Mouse (Mus musculus) brain, embryonic 14.5 days (tissue): ENCODE measurements around the gene Slco3a1. TPM values are rescaled to one million over a fixed set of nuclear protein-coding genes. Genes with fewer than 3 reads are reported as not detected.

Source experiments
- DNase-seq: peaks from one replicate; pipeline ENCODE4 v3.0.0-alpha.2; 2011; ENCODE audit warnings: low read depth
- CTCF ChIP-seq: fragments of 200-500 bp; IDR thresholded peaks from 2 replicates; pipeline ENCODE4 v1.5.1; 2012; ENCODE audit warnings: inconsistent platforms, mild to moderate bottlenecking, moderate library complexity, borderline replicate concordance; ENCODE audit not compliant: insufficient read depth, insufficient read length; ENCODE audit errors: extremely low read depth
- POLR2A ChIP-seq: fragments of 200-500 bp; IDR thresholded peaks from 2 replicates; pipeline ENCODE4 v1.6.1; 2012; ENCODE audit warnings: mild to moderate bottlenecking, inconsistent platforms, borderline replicate concordance; ENCODE audit not compliant: poor library complexity, insufficient read depth, insufficient read length, severe bottlenecking; ENCODE audit errors: extremely low read depth
- polyA plus RNA-seq: library from polyadenylated mRNA; depleted of rRNA; stranded (reverse); fragments of >200 nt; gene quantifications from 2 replicates; pipeline ENCODE4 v1.2.3, GENCODE M21; 2012

The Slco3a1 gene
- polyA plus RNA-seq, 1 experiment = 21.6 TPM

DNA sequence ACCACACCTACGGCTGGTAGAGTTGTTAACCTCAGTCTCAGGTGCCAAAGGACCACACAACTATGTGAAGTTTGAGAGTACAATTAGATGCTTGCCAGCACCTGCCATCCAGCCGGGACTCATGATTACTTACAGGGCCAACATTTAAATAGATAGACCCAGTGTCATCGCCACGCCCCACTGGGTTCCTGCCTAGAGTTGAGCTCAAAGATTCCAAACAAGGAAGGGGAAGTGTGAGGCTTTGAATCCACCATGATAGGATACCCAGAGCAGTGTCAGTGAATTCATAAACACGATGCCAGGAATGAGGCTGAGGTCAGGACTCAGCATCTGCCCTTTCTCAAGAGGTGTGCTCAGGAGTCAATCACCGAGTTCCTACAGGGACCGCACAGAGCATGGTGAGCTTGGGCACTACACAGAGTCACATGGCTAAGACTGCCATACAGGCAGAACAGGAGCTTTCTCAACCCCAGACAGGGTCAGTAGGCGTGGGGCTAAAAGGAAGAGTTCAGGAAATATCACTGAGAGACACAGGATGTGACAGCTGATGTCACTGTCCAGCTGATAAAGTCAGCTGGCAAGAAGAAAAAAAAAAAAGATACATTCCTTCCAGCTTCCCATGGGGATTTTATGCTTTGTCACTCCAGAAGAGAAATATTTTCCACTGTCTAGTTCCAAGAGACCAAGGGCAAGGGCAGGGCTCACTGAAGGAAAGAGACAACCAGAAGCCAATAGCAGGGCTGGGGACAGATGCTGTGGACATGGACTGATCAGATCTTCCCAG lies 30.2 kb downstream of the Slco3a1 start:
- no peak for TF ChIP-seq POLR2A
- no peak for TF ChIP-seq CTCF
- DNase-seq = no peak

DNA sequence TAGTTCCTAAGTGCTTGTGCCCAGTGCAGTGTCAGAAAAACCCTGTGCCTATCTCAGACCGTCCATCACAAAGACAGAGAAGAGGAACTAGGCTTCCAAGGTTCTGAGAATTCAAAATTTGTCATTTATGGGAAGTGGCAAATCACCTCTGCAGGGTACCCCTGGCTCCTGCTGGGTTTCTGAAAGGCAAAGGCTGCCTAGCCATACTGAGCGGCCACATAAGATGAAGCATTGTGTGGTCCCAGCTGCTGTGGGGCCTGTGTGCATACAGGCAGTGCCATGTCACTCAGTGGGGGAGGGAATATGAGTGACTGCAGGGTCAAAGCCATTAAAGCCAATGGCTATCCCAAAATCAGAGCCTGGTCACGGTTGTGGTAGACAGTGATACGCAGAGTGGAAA lies 31.5 kb downstream of the Slco3a1 start:
- TF ChIP-seq POLR2A (no peak), CTCF (no peak)
- DNase-seq = no peak

DNA sequence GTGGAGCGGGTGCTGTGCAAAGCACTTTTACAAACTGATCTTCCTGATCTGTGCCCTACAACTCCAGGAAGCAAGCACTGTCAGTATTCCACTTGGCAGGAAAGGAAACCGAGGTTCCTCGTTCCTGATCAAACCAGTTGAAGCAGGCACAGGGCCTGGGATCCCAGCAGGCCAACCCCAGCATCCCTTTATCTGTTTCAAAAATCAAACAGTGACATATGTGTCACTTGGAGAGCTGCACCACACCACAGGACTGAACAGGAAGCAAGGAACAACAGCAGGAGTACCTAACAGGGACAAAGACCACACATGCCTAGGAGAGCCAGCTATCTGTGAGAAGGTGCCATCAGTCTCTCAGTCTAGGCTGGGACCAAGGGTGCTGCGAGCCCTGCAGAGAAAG lies 32.3 kb downstream of the Slco3a1 start:
- TF ChIP-seq POLR2A (no peak), CTCF (no peak)
- DNase-seq = no peak

DNA sequence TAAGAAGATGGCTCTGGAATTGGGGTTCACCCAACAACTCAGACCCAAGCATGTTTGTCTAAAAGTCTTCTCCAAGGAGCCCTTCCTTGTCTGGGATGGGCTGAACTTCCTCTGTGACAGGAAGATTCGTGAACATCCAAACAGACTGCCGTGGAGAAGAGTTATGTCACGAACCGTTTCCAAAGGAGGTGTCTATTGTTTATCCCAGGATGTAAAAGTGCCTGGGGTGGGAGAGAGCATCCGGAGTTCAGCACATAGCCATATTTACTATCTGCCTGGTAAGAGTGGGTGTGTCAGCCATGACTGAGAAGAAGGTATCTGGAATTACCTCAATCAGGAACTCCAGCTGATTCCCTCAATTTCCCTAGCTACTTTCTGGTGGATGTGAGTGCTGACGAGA lies 35.2 kb downstream of the Slco3a1 start:
- DNase-seq = no peak
- no peak for TF ChIP-seq CTCF
- TF ChIP-seq POLR2A = no peak

DNA sequence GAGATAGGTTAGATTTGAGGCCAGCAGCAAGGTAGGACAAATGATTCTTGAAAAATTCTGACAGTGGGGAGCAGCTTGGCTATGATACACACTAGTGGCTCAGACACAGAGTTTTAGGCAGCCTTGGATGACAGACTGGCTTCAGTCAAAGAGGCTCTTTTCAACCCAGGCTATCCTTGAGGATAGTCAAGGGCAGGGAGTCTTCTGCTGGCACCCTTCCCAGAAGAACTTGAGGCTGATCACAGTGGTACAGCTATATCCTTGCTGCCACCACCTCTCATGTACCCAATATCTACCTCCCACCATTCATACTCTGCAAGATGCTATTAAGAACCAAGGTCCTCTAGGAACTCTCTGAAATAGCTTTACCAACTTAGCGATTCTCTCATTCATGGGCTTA lies 35.8 kb downstream of the Slco3a1 start:
- DNase-seq = no peak
- TF ChIP-seq POLR2A (no peak), CTCF (no peak)

DNA sequence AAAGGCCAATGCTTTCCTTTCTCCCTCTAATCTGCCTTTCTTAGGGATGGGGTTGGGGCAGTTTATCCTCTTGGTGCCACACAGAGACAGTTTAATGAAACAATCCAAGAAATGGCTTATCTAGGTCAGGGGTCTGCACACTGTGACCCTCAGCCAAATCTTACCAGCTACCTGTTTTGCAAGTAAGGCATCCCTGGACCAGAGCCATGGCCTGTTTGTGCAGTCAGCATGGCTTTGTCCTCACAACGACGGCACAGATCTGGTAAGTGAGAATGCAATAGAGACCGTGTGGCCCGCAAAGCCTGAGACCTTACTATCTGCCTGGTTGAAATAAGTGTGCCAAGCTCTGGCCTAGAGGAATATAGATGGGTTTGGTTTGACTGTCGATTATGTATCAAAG lies 36.3 kb downstream of the Slco3a1 start:
- no peak for DNase-seq
- TF ChIP-seq CTCF (no peak), POLR2A (no peak)

DNA sequence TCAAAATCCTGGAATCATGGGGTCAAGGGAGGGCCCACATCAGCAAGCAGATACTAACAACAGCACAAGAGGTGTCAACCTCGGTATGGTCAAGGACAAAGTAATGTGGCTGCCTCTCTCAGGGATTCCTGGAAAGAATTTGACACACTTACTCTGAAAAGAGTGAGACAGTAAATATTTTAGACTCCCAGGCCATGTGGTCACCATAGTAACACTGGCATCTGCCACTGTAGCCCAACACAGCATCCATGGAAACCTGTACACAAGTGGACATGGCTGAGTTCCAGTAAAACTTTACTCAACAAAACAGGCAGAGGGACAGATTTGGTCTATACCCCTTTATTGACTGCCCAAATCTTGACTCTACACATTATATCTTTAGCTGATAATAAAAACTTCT lies 43.9 kb downstream of the Slco3a1 start:
- peak; percentile 67 for DNase-seq
- no peak for TF ChIP-seq POLR2A
- TF ChIP-seq CTCF = no peak

DNA sequence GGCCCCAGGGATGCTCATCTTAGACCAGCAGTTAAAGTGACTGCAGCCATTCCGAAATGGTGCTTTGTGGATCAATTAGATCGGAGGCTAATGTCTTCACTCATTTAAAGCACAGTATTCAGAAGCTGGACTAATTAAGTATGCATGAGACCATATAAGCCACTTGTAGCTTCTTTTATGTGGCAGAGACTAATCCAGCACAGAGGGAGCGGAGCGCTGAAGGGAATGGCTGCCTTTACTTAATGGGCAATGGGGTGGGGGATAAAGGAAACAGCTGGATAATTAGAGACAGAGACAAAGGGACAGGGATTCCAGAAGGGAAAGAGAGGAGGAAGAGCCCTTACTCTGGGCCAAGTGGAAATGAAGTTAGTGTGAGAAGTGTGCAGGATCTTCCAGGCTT lies 46.4 kb downstream of the Slco3a1 start:
- peak; percentile 66 for DNase-seq

DNA sequence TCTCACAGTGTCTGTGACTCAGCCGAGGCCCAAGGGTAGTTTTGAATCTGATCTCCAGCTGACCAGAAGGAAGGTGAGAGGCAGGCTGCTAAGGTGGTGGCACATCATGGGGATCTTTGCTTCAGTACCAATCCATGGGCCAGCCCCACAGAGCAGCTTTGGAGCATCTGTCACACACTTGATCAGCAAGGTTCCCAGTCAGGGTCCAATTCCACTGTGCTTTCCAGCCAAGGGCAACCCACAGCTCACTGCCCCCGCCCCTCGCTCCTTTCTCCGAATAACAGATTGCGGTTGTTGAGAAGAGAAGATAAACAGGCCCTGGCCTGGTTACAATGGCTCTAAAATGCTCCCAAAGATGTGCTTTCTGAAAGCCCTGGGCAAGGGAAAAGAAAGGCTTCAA lies 47.7 kb downstream of the Slco3a1 start:
- DNase-seq = no peak
- no peak for TF ChIP-seq CTCF
- TF ChIP-seq POLR2A = no peak

More for the DNA sequence above, 46.4 kb downstream of the Slco3a1 start:
- no peak for TF ChIP-seq CTCF
- TF ChIP-seq POLR2A = no peak

DNA sequence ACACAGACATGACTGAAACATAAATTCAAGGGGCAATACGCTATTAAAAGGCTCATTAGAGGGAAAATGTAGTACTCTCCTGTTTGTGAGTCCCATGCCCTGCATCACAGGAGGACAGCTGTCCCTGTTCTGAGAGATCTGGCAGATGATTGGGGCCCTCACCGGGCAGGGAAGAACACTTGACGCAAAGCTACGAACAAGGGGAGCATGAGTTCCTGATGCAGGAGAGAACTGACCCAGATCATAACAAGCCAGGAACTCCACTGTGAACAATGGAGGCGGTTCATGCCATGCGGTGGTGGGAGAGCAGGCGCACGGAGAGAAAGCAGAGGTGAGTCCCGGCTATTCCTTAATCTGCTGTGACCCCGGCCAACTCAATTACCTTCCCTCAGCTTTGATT lies 48.9 kb downstream of the Slco3a1 start:
- TF ChIP-seq POLR2A = no peak
- no peak for DNase-seq

DNA sequence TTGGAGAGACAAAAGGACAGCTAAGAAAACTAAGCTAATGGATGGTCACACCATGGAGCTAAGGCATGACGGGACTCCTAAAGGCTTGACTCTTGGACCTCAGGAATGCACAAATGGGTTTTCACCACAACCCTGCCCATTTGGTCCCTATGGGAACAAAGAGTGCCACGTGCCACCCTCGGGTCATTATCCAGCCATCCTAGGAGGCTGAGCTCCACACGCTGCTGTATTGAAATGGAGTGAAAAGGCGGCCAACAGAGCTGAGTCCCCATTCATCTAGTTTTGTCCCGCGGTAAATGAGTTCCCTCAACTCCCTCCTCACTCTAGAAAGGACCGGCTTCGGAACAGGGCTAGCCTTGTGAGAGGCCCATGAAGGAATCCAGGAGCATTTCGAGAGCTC lies 53.4 kb downstream of the Slco3a1 start:
- TF ChIP-seq POLR2A (no peak), CTCF (no peak)
- peak; percentile 82 for DNase-seq

DNA sequence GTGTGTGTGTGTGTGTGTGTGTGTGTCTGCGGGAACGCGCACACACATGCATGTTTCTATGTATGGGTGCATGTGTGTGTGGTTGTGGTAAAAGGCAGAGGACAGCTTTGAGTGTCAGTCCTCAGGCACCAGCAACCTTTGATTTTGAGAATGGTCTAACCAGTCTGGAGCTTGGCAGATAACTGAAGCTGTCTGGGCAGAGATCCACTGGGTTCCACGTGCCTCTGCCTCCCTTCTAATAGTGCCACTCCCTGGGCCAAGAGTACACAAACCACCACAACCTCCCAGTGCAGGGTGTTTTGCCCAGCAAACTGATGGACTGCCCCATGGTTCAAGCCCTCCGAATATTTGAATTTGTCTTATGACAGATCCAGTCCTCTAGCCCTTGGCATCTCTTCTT lies 55.1 kb downstream of the Slco3a1 start:
- no peak for TF ChIP-seq CTCF
- no peak for TF ChIP-seq POLR2A
- DNase-seq = no peak
